Mouse (Mus musculus): ENCODE data around the gene Ubxn10. TPM values are rescaled to one million over a fixed set of nuclear protein-coding genes. Genes with fewer than 3 reads are reported as not detected.

Gene Ubxn10
- total RNA-seq, 1 experiment from 2014 or later, result 1.1 TPM

- DNase-seq, result peak; percentile 39
Observed at GRCm38 (mm10) chr4:138700184-138700982, 36.6 kb downstream of the Ubxn10 start.

- DNase-seq, result no peak
Observed at GRCm38 (mm10) chr4:138698296-138698695, 38.7 kb downstream of the Ubxn10 start.

- DNase-seq, result no peak
Observed at GRCm38 (mm10) chr4:138697166-138697860, 39.7 kb downstream of the Ubxn10 start.

GRCm38 (mm10) chr4:138696720-138697119, 40.2 kb downstream of the Ubxn10 start:
- no peak for DNase-seq

GRCm38 (mm10) chr4:138693043-138693692, 43.8 kb downstream of the Ubxn10 start:
- no peak for DNase-seq

DNA sequence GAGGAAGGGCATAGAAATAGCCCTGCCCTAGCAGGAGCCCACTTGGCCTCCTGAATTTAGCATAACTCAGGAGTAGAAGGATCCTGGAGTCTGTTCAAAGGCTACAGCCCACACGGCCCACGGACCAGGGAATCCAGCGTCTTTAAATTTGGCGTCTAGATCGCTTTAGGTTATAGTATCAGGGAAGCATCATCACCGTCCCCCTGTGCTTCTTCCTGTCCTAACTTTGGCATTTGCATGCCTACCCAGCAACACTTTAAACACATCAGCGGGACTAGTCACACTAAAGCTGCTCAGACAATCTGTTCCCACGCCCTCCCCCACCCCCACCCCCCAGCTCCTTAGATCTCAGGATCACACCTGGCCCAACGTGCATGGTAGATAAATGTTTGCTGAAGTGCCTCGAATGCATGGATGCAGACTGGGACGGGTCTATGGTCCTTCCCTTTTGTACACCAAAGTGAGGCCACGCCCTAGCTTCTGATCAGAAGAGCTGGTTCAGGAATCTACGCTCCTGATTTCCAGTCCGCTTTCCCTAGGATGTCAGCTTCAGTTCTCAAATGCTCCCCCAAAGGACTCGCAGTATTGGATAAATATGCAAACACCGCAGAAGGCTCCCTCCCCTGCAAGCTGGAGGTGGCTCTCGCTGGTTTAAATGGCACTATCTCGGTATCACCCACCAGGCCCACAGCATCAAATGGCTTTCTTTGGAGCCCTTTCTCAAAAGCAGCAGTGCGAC, 45.4 kb downstream of the Ubxn10 start:
- DNase-seq, result no peak

GRCm38 (mm10) chr4:138690561-138690960, 46.4 kb downstream of the Ubxn10 start:
- DNase-seq, result no peak

DNA sequence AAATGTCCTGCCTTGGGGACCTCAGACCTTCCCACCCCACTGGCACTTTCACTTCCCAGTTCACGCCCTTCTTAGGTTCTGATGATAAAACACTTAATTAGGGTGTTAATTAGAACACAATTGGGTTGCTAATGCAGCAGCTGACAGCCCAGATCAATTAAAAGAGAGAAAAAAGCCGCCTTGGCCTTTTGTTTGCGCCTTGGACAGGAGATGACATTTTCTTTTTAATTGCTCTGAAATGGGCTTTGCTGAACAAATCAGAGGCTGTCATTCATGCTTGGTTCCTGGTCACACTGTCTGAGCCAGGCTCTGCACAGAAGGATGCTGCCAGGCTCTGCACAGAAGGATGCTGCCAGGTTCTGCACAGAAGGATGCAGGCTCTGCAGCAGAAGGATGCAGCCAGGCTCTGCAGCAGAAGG, 47.9 kb downstream of the Ubxn10 start:
- no peak for DNase-seq

GRCm38 (mm10) chr4:138685813-138686212, 51.2 kb downstream of the Ubxn10 start:
- DNase-seq, result no peak

- no peak for DNase-seq
Observed at GRCm38 (mm10) chr4:138682760-138683159, 54.2 kb downstream of the Ubxn10 start.

DNA sequence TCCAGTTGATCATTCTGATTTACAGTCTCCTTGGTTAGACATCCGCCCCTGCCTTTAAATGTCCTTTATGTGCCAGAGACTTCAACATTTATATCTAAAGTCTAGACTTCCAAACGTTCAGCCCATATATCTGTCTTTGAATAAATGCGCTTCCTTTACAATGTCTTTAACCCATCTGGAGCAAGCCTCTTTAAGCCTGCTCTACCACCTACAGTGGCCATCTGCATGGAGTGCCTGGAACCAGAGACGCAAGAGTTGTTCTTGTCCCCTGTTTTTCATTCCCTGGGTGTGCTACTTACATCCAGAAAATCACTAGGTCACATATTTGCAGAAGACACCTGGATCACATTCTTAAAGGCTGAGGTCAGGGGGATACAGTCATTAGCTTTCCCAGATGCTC, 56.8 kb downstream of the Ubxn10 start:
- DNase-seq, result no peak

GRCm38 (mm10) chr4:138677579-138677978, 59.4 kb downstream of the Ubxn10 start:
- peak; percentile 26 for DNase-seq

DNA sequence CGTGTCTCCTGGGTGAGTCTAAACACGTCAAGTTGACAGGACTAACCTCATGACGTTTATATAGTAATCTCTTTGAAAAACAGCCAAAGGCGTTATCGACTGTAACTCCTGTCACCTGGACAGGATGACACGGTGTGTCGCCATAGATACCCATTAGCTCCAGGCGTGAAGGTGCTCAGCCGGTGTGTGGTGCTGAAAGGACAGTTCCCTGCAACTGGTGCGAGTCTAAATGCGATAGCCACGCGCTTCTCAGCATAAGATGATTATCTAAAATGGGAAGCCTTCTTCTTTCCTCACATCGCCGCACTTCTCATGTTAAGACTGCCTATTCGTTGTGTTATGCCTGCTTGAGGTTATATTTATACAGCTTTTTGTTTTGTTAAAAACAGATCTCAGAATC, 60.5 kb downstream of the Ubxn10 start:
- peak; percentile 21 for DNase-seq

DNA sequence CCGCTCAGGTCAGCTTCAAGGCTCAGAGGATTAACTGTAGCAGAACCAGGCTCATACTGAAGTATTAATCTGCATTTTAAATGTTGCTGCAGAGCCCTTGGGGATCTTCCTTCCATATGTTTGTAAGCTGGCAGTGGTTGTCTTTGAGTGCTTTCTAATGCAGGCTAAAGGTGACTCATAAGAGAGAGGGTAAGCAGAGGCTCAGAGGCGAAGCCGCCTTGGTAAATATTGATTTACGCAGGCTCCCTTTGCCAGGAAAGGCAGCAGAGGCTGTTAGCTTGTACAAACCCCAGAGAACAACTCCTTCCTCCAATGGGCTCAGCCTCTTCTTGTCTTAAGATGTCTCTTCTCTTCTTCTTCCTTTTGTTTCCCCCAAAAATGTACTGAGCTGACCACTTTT, 64.8 kb downstream of the Ubxn10 start:
- DNase-seq, result no peak

DNA sequence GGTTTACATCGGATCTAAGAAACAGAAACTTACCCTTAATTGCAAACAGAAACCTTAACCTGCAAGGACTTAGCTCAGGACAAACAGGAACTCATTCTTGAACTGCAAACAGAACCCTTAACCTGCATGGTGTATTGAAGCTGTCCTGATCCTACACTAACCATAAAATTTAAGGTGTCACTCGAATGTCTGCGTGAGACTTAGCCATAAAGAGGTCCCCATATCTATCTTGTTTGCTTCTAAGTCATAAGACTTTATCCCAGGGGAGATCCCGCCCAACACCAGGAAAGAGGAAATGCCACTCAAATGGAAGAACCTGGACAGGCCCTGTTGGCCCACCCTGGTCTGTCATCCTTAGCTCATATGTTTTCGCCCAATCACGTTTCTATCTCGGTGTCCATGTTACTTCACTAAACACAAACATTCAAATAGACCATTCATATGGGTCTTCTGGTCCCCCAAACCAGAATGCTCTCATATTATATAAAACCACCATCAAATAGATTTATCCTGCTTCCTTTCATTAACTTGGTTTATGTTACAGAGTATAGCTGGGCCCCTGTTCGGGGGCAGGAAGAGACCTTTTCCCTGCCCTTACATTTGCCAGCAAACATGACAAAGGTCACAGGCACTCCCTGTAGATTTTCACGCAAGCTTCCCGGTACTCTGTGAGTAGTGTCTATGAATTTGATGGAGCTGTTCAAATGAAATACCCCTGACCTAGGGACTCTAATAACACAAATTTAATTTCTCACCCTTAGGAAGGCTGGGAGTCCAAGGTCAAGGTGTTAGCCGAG, 66.7 kb downstream of the Ubxn10 start:
- no peak for DNase-seq

DNA sequence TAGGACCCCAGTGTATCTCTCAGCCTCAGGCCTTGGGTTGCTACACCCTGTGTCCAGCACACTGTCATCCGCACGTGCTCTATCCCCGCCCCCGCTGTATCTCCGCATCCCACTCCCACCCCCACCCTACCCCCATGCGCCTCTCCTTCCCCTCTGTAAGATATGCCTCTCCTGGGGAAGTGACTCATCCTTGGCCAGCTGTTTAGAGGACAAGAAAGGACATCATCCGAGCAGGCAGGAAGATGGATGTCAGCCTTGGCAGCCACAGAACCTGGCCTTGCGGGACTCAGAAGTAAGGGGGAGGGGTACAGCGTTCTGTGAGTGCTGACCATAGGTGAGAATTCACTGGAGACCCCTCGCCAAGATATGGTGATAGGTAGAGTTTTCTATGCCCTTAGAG, 70.4 kb downstream of the Ubxn10 start:
- DNase-seq, result peak; percentile 20

DNA sequence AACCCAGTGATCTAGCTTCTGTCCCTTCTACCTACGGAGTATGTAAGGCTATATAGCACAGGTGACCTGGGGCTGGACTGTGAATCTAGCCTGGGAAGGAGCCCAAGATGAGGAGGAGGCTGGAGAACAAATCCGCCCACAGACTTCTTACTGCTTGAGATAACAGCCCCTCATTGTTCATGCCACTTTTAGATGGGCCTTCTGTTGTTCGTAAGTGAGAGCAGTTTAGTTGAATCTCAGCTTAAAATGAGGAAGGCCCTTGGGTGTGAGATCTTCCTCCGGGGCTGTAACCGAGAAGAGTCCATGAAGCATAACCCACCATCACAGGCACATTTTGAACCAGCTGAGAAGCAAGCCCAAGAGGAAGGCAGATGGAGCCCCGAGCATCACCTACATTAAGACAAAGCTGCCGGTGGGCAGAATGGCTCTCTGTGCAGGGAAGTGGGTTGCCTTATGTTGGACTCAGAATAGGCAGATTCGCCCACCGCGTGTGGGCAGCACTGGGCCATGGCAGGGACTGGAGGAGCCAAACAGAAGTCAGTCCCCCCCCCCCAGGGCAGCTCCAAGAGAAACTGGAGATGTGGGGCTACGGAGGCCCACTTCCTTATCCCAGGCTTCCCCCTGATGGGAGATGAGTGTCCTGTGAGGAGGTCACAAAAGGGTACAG, 76.9 kb downstream of the Ubxn10 start:
- no peak for DNase-seq
